Mouse (Mus musculus): ENCODE data around the gene Slc5a5.
"Not testable (repeated sequence)": the region's sequence is repeated elsewhere in the genome, so short reads cannot be mapped to it uniquely, and the experiment has no call there.

The Slc5a5 gene

GRCm38 (mm10) chr8:70903112-70903511 is 10.6 kb upstream of the Slc5a5 start:
- no peak for DNase-seq (ENCODE audit: low spot score in 2 of 2)

GRCm38 (mm10) chr8:70902211-70902610 is 9.7 kb upstream of the Slc5a5 start:
- DNase-seq (ENCODE audit: low spot score in 2 of 2) = no peak

GRCm38 (mm10) chr8:70900872-70901387 is 8.4 kb upstream of the Slc5a5 start:
- no peak for DNase-seq (ENCODE audit: low spot score in 2 of 2)

GRCm38 (mm10) chr8:70899226-70899625 is 6.7 kb upstream of the Slc5a5 start:
- DNase-seq (ENCODE audit: low spot score in 2 of 2) = no peak

GRCm38 (mm10) chr8:70898661-70899198 is 6.2 kb upstream of the Slc5a5 start:
- no peak for DNase-seq (ENCODE audit: low spot score in 2 of 2)

GRCm38 (mm10) chr8:70897681-70898413 is 5.3 kb upstream of the Slc5a5 start:
- DNase-seq (ENCODE audit: low spot score in 2 of 2) = peak in 1 of 2 experiments; percentile 83

GRCm38 (mm10) chr8:70897021-70897680 is 4.6 kb upstream of the Slc5a5 start, which contains the start of gene Rpl18a:
Rpl18a (minus strand) TSS chr8:70897412.
- peak; percentile 94 to 96 for DNase-seq (ENCODE audit: low spot score in 2 of 2)

GRCm38 (mm10) chr8:70896316-70897020 is 3.9 kb upstream of the Slc5a5 start:
- DNase-seq (ENCODE audit: low spot score in 2 of 2) = no peak

GRCm38 (mm10) chr8:70895571-70896259 is 3.2 kb upstream of the Slc5a5 start:
- not testable (repeated sequence) for DNase-seq (ENCODE audit: low spot score in 2 of 2)

GRCm38 (mm10) chr8:70894771-70895545 is 2.4 kb upstream of the Slc5a5 start:
- DNase-seq (ENCODE audit: low spot score in 2 of 2) = no peak

- DNase-seq (ENCODE audit: low spot score in 2 of 2) = no peak
These were observed 1.8 kb upstream of the Slc5a5 start for GRCm38 (mm10) chr8:70894385-70894720.

- peak in 1 of 2 experiments; percentile 68 for DNase-seq (ENCODE audit: low spot score in 2 of 2)
These were observed 1.3 kb upstream of the Slc5a5 start for GRCm38 (mm10) chr8:70893656-70894384.

- no peak for DNase-seq (ENCODE audit: low spot score in 2 of 2)
These were observed 519 bp upstream of the Slc5a5 start for GRCm38 (mm10) chr8:70892896-70893655.

- DNase-seq (ENCODE audit: low spot score in 2 of 2) = no peak
These were observed 1.2 kb downstream of the Slc5a5 start for GRCm38 (mm10) chr8:70891356-70891755.

GRCm38 (mm10) chr8:70890656-70891055 is 1.9 kb downstream of the Slc5a5 start:
- no peak for DNase-seq (ENCODE audit: low spot score in 2 of 2)

GRCm38 (mm10) chr8:70887669-70888068 is 4.9 kb downstream of the Slc5a5 start:
- peak in 1 of 2 experiments; percentile 36 for DNase-seq (ENCODE audit: low spot score in 2 of 2)

GRCm38 (mm10) chr8:70885612-70886011 is 6.9 kb downstream of the Slc5a5 start:
- DNase-seq (ENCODE audit: low spot score in 2 of 2) = no peak

- no peak for DNase-seq (ENCODE audit: low spot score in 2 of 2)
These were observed 7.9 kb downstream of the Slc5a5 start for GRCm38 (mm10) chr8:70884683-70885082.

- DNase-seq (ENCODE audit: low spot score in 2 of 2) = no peak
These were observed 8.4 kb downstream of the Slc5a5 start for GRCm38 (mm10) chr8:70884186-70884585.

All from frontal cortex, postnatal 10 days (tissue).